17 mouse cellular contexts compared by ENCODE assay signal in the genomic region with DNA sequence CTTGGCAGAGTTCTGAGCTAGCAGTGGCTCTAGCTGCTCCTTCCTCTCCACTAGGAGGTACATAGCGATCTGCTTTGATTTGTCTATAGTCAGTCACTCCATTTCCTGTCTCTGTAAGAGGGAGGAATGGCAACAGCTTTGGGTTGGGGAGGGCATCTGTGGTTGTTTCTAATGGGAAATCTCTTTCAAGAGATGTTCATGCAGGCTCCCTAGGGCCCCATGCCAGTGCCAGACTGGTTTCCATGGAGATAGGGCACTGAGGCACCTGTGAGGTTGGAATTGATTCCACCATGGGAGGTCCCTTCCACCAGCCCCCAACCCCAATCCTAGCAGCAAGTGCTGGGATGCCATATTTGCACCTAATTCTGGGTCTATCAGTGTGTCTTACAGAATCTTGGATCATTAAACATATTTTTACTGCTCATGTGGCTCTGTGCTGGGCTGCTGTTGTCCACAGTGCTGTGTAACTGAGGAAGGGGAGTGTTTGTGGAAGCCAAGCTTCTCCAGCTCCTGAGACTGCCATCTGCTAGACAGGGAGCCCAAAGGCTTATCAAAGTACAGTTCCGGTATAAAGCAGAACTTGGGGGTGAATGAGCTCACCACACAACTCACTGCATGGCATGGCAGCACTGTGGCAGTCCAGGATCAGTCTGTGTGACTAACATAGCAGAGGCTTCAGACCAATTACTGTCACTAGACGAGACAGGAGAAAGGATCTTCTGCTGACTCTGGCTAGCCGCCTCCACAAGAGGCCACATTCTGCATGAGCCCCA. TPM values are rescaled to one million over a fixed set of nuclear protein-coding genes. Genes with fewer than 3 reads are reported as not detected.
DNase-seq lines count a peak whose midpoint lies in the region; ATAC-seq and TF ChIP-seq lines count a peak whose summit lies in the region.
"Had no signal": no experiment of that assay in that cellular context is flagged by ENCODE, and none has a peak within 500 bp of the region (broad histone marks: within the 10 kb centered on the region; RNA-seq: fewer than 3 reads in every experiment).

No protein-coding gene starts in this region.

- no peaks in the 10 kb centered on the region for H3K9me3 ChIP-seq in liver, embryonic 13.5 days (replicated peaks)
- no peaks in the 10 kb centered on the region for H3K9me3 ChIP-seq in liver, embryonic 11.5 days (ENCODE audit: control insufficient read depth, low read length)
- no peaks in the 10 kb centered on the region for H3K9me3 ChIP-seq in limb, embryonic 10.5 days (replicated peaks)
- H3K9me3 ChIP-seq: G1E; limb, embryonic 13.5 days had no signal

- WGBS in cerebellum, adult 2 months: 35% methylated on average over 4 of the region's 4 CpGs
- WGBS in liver, embryonic 13.5 days (ENCODE audit: insufficient replicate concordance): 64% methylated on average over 4 of the region's 4 CpGs
- WGBS in liver, embryonic 11.5 days: 68% methylated on average over 4 of the region's 4 CpGs
- WGBS in limb, embryonic 10.5 days: 88% methylated on average over 4 of the region's 4 CpGs
- WGBS in lung, adult 2 months: 78% methylated on average over 4 of the region's 4 CpGs

- H3K36me3 ChIP-seq in liver, embryonic 13.5 days: peaks cover 77% of the 10 kb centered on the region
- H3K36me3 ChIP-seq in liver, embryonic 11.5 days (ENCODE audit: control insufficient read depth, insufficient read depth, low read length): peaks cover 18% of the 10 kb centered on the region; the same call in 1 of the 2 replicates
- H3K36me3 ChIP-seq in limb, embryonic 10.5 days: peaks cover 70% of the 10 kb centered on the region

- H3K4me1 ChIP-seq in cerebellum, adult 2 months (ENCODE audit: control insufficient read depth, insufficient read depth, low read length): peaks cover 24% of the 10 kb centered on the region
- H3K4me1 ChIP-seq in liver, embryonic 13.5 days (replicated peaks): peaks cover 16% of the 10 kb centered on the region
- H3K4me1 ChIP-seq in liver, embryonic 11.5 days (replicated peaks; ENCODE audit: control insufficient read depth, insufficient read depth, low read length): peaks cover under 1% of the 10 kb centered on the region
- peaks cover 27% of the 10 kb centered on the region for H3K4me1 ChIP-seq in limb, embryonic 10.5 days
- H3K4me1 ChIP-seq in lung, adult 2 months (ENCODE audit: control insufficient read depth, insufficient read depth, low read length): no peaks in the 10 kb centered on the region

- H3K27ac ChIP-seq in cerebellum, adult 2 months (ENCODE audit: insufficient read depth, low read length): no peak overlapping the region; the same call in 1 of the 2 replicates
- H3K27ac ChIP-seq in liver, embryonic 13.5 days: 0 out of 2 replicates have a peak overlapping the region, but pooled peaks have one; percentile 14
- no peak overlapping the region for H3K27ac ChIP-seq in liver, embryonic 11.5 days (ENCODE audit: low read depth, low read length)
- H3K27ac ChIP-seq in limb, embryonic 10.5 days: no peak overlapping the region
- H3K27ac ChIP-seq: limb, embryonic 13.5 days had no signal

- DNase-seq in cerebellum, adult 2 months: no peak
- DNase-seq in cerebellum, postnatal 36 days: no peak
- no peak for DNase-seq in liver, embryonic 13.5 days
- no peak for DNase-seq in liver, embryonic 11.5 days (ENCODE audit: low spot score)
- DNase-seq in limb, embryonic 10.5 days (ENCODE audit: low spot score): no peak
- no peak for DNase-seq in lung, adult 2 months
- DNase-seq: kidney, postnatal 36 days; spleen, adult 18-20 months had no signal

- ATAC-seq in liver, embryonic 13.5 days (ENCODE audit: low read depth): no peak
- ATAC-seq in liver, embryonic 11.5 days (replicated peaks; ENCODE audit: low FRiP score): no peak
- ATAC-seq in granulocyte monocyte progenitor cell, adult 5-6 weeks (replicated peaks; ENCODE audit: poor library complexity, severe bottlenecking): peak; percentile 53
- peak; percentile 54 for ATAC-seq in megakaryocyte progenitor cell, adult 5-6 weeks (replicated peaks; ENCODE audit: poor library complexity)
- ATAC-seq: activated CD4-positive, CD25-positive, alpha-beta regulatory T cell, adult 4 months; inflammation-experienced regulatory T-cells, adult 6 months; lung, postnatal 0 days had no signal

- H3K4me2 ChIP-seq in liver, embryonic 13.5 days: no peak overlapping the region
- no peak overlapping the region for H3K4me2 ChIP-seq in liver, embryonic 11.5 days
- H3K4me2 ChIP-seq: heart, embryonic 11.5 days; limb, embryonic 13.5 days had no signal

- TF ChIP-seq POLR2A in cerebellum, adult 2 months (IDR thresholded peaks at IDR 0.05; ENCODE audit: borderline replicate concordance, insufficient read depth, low read length): 0 out of 2 replicates have a peak, but pooled peaks have one; percentile 13
- no peak for TF ChIP-seq POLR2A in lung, adult 2 months (IDR thresholded peaks at IDR 0.05; ENCODE audit: borderline replicate concordance, extremely low read depth, low read depth, low read length)

- H3K9ac ChIP-seq in liver, embryonic 13.5 days: no peak overlapping the region; the same call in 1 of the 2 replicates
- H3K9ac ChIP-seq in liver, embryonic 11.5 days (ENCODE audit: low read depth, low read length): no peak overlapping the region
- H3K9ac ChIP-seq: limb, embryonic 13.5 days had no signal

- H3K27me3 ChIP-seq in cerebellum, adult 2 months (ENCODE audit: control insufficient read depth, insufficient read depth, low read length): no peaks in the 10 kb centered on the region
- H3K27me3 ChIP-seq in liver, embryonic 13.5 days: no peaks in the 10 kb centered on the region
- no peaks in the 10 kb centered on the region for H3K27me3 ChIP-seq in liver, embryonic 11.5 days (replicated peaks; ENCODE audit: control insufficient read depth, insufficient read depth, low read length)
- H3K27me3 ChIP-seq in limb, embryonic 10.5 days (ENCODE audit: low read depth, poor library complexity, severe bottlenecking): no peaks in the 10 kb centered on the region
- H3K27me3 ChIP-seq: limb, embryonic 13.5 days had no signal

- no peak overlapping the region for H3K4me3 ChIP-seq in cerebellum, adult 2 months (replicated peaks; ENCODE audit: insufficient read depth, low read depth, low read length)
- H3K4me3 ChIP-seq in liver, embryonic 13.5 days (replicated peaks): no peak overlapping the region
- no peak overlapping the region for H3K4me3 ChIP-seq in liver, embryonic 11.5 days (ENCODE audit: low read depth, low read length)
- no peak overlapping the region for H3K4me3 ChIP-seq in limb, embryonic 10.5 days
- no peak overlapping the region for H3K4me3 ChIP-seq in lung, adult 2 months (replicated peaks; ENCODE audit: extremely low read depth, low read depth, low read length)
- H3K4me3 ChIP-seq: erythroblast, embryonic 14.5 days; limb, embryonic 13.5 days had no signal

- no peak for TF ChIP-seq CTCF in cerebellum, adult 2 months (IDR thresholded peaks at IDR 0.05; ENCODE audit: borderline replicate concordance, insufficient read depth, low read depth, low read length)
- no peak for TF ChIP-seq CTCF in lung, adult 2 months (IDR thresholded peaks at IDR 0.05; ENCODE audit: insufficient read depth, low read length)

RNA-seq across cellular contexts. Expression of a gene that starts 13.7 kb away (rescaled TPM):
- 25.9 and 26.2 TPM in 2 replicates for polyA plus RNA-seq in cerebellum, adult 2 months (2012; rRNA removed)
- polyA plus RNA-seq in liver, embryonic 13.5 days (2015; fragmentation: Nextera tagmentation; extraction: Ambion mirVana): 7.4 and 7.7 TPM in 2 replicates
- polyA plus RNA-seq in liver, embryonic 11.5 days (2014; fragmentation: Nextera tagmentation; extraction: Ambion mirVana): 15.2 and 15.4 TPM in 2 replicates
- total RNA-seq in granulocyte monocyte progenitor cell, adult 5-6 weeks (2014; fragmentation: Nextera tagmentation): 22.8 and 23.7 TPM in 2 replicates
- 7.8 and 8.9 TPM in 2 replicates for total RNA-seq in granulocyte monocyte progenitor cell, adult 5-6 weeks (2017)
- 19.1 and 20.1 TPM in 2 replicates for total RNA-seq in megakaryocyte progenitor cell, adult 5-6 weeks (2015)
- total RNA-seq in megakaryocyte progenitor cell, adult 5-6 weeks (2017): 6.3 and 11.3 TPM in 2 replicates
- 16.2 and 21.4 TPM in 2 replicates for polyA plus RNA-seq in limb, embryonic 10.5 days (2016; fragmentation: Nextera tagmentation; extraction: Ambion mirVana)
- 5.7 and 7.7 TPM in 2 replicates for polyA plus RNA-seq in lung, adult 2 months (2012; rRNA removed)

RNA-seq across cellular contexts. Expression of a gene that starts 42.7 kb away (rescaled TPM):
- polyA plus RNA-seq in cerebellum, adult 2 months (2012; rRNA removed): 96.5 and 99.1 TPM in 2 replicates
- 77.2 and 91.4 TPM in 2 replicates for polyA plus RNA-seq in liver, embryonic 13.5 days (2015; fragmentation: Nextera tagmentation; extraction: Ambion mirVana)
- polyA plus RNA-seq in liver, embryonic 11.5 days (2014; fragmentation: Nextera tagmentation; extraction: Ambion mirVana): 126 and 130 TPM in 2 replicates
- 33.2 and 69.7 TPM in 2 replicates for total RNA-seq in granulocyte monocyte progenitor cell, adult 5-6 weeks (2014; fragmentation: Nextera tagmentation)
- 144 and 178 TPM in 2 replicates for total RNA-seq in granulocyte monocyte progenitor cell, adult 5-6 weeks (2017)
- 16.5 and 37.1 TPM in 2 replicates for total RNA-seq in megakaryocyte progenitor cell, adult 5-6 weeks (2015)
- total RNA-seq in megakaryocyte progenitor cell, adult 5-6 weeks (2017): 136 and 148 TPM in 2 replicates
- polyA plus RNA-seq in limb, embryonic 10.5 days (2016; fragmentation: Nextera tagmentation; extraction: Ambion mirVana): 124 and 134 TPM in 2 replicates
- 25.4 and 30.7 TPM in 2 replicates for polyA plus RNA-seq in lung, adult 2 months (2012; rRNA removed)

Comparison
In these comparisons a context has a peak if more than half of its experiments do, and no peak if none do; other contexts are left out.
1. ATAC-seq: peak in granulocyte monocyte progenitor cell, adult 5-6 weeks (single experiment) and megakaryocyte progenitor cell, adult 5-6 weeks (single experiment); none in liver, embryonic 13.5 days (single experiment) and liver, embryonic 11.5 days (single experiment).